Mouse (Mus musculus): ENCODE measurements around the gene Oas1h. TPM values are rescaled to one million over a fixed set of nuclear protein-coding genes. Genes with fewer than 3 reads are reported as not detected.
"Not testable (repeated sequence)": the region's sequence is repeated elsewhere in the genome, so short reads cannot be mapped to it uniquely, and the experiment has no call there.

The Oas1h gene
- polyA plus RNA-seq, 1 experiment from 2014 or later: not detected

- no peak for DNase-seq
- Histone ChIP-seq H3K4me2 (ENCODE audit: low read depth, low read length) (no peak overlapping the region), H3K4me1 (ENCODE audit: insufficient read depth) (no peaks in the 10 kb centered on the region), H3K9me3 (ENCODE audit: low read length) (no peaks in the 10 kb centered on the region), H3K9ac (replicated peaks) (no peak overlapping the region), H3K27ac (ENCODE audit: low read depth) (no peak overlapping the region), H3K36me3 (replicated peaks; ENCODE audit: insufficient read depth, low read length) (no peaks in the 10 kb centered on the region), H3K27me3 (ENCODE audit: insufficient read depth, low read length) (no peaks in the 10 kb centered on the region), H3K4me3 (ENCODE audit: low read depth, low read length) (no peak overlapping the region)
- TF ChIP-seq EP300 (IDR thresholded peaks at IDR 0.05; ENCODE audit: low read depth) (no peak), CTCF (IDR thresholded peaks at IDR 0.05; ENCODE audit: low read depth) (no peak)
- no peak for ATAC-seq
- WGBS (ENCODE audit: insufficient replicate concordance): 69% methylated on average over 2 of the region's 2 CpGs
Measured at GRCm38 (mm10) chr5:120892243-120892660, 31.0 kb downstream of the Oas1h start.

- H3K9me3 ChIP-seq (ENCODE audit: low read length); H3K9ac ChIP-seq (replicated peaks); H3K36me3 ChIP-seq (replicated peaks; ENCODE audit: insufficient read depth, low read length); ATAC-seq; H3K4me1 ChIP-seq (ENCODE audit: insufficient read depth); DNase-seq; H3K4me2 ChIP-seq (ENCODE audit: low read depth, low read length); H3K27ac ChIP-seq (ENCODE audit: low read depth); H3K4me3 ChIP-seq (ENCODE audit: low read depth, low read length); H3K27me3 ChIP-seq (ENCODE audit: insufficient read depth, low read length): not testable (repeated sequence)
- 85% methylated on average over 4 of the region's 4 CpGs for WGBS (ENCODE audit: insufficient replicate concordance)
Measured at GRCm38 (mm10) chr5:120893866-120894265, 32.6 kb downstream of the Oas1h start.

- not testable (repeated sequence) for H3K9ac ChIP-seq (replicated peaks); DNase-seq; ATAC-seq; H3K27ac ChIP-seq (ENCODE audit: low read depth); H3K36me3 ChIP-seq (replicated peaks; ENCODE audit: insufficient read depth, low read length); H3K9me3 ChIP-seq (ENCODE audit: low read length); H3K4me3 ChIP-seq (ENCODE audit: low read depth, low read length); H3K4me2 ChIP-seq (ENCODE audit: low read depth, low read length); H3K27me3 ChIP-seq (ENCODE audit: insufficient read depth, low read length); H3K4me1 ChIP-seq (ENCODE audit: insufficient read depth)
- WGBS (ENCODE audit: insufficient replicate concordance): 60% methylated on average over 2 of the region's 2 CpGs
Measured at GRCm38 (mm10) chr5:120894692-120895091, 33.5 kb downstream of the Oas1h start.

GRCm38 (mm10) chr5:120895231-120895900, 34.1 kb downstream of the Oas1h start:
- Histone ChIP-seq H3K27ac (ENCODE audit: low read depth) (no peak overlapping the region), H3K36me3 (replicated peaks; ENCODE audit: insufficient read depth, low read length) (no peaks in the 10 kb centered on the region), H3K4me1 (ENCODE audit: insufficient read depth) (no peaks in the 10 kb centered on the region), H3K9me3 (ENCODE audit: low read length) (no peaks in the 10 kb centered on the region), H3K4me2 (ENCODE audit: low read depth, low read length) (no peak overlapping the region), H3K4me3 (ENCODE audit: low read depth, low read length) (no peak overlapping the region), H3K9ac (replicated peaks) (no peak overlapping the region), H3K27me3 (ENCODE audit: insufficient read depth, low read length) (no peaks in the 10 kb centered on the region)
- DNase-seq (no peak), ATAC-seq (no peak)
- no peak for TF ChIP-seq EP300 (IDR thresholded peaks at IDR 0.05; ENCODE audit: low read depth)
- TF ChIP-seq CTCF (IDR thresholded peaks at IDR 0.05; ENCODE audit: low read depth): no peak
- WGBS (ENCODE audit: insufficient replicate concordance): 80% methylated on average over 11 of the region's 11 CpGs

GRCm38 (mm10) chr5:120898307-120898706, 37.1 kb downstream of the Oas1h start:
- Histone ChIP-seq H3K9ac (replicated peaks) (no peak overlapping the region), H3K27ac (ENCODE audit: low read depth) (no peak overlapping the region), H3K27me3 (ENCODE audit: insufficient read depth, low read length) (no peaks in the 10 kb centered on the region), H3K4me1 (ENCODE audit: insufficient read depth) (no peaks in the 10 kb centered on the region), H3K9me3 (ENCODE audit: low read length) (no peaks in the 10 kb centered on the region), H3K36me3 (replicated peaks; ENCODE audit: insufficient read depth, low read length) (no peaks in the 10 kb centered on the region), H3K4me3 (ENCODE audit: low read depth, low read length) (no peak overlapping the region), H3K4me2 (ENCODE audit: low read depth, low read length) (no peak overlapping the region)
- 82% methylated on average over 6 of the region's 6 CpGs for WGBS (ENCODE audit: insufficient replicate concordance)
- DNase-seq: no peak
- TF ChIP-seq CTCF (IDR thresholded peaks at IDR 0.05; ENCODE audit: low read depth): no peak
- no peak for TF ChIP-seq EP300 (IDR thresholded peaks at IDR 0.05; ENCODE audit: low read depth)
- ATAC-seq: no peak

- H3K4me3 ChIP-seq (ENCODE audit: low read depth, low read length): no peak overlapping the region
- no peaks in the 10 kb centered on the region for H3K9me3 ChIP-seq (ENCODE audit: low read length)
- no peaks in the 10 kb centered on the region for H3K4me1 ChIP-seq (ENCODE audit: insufficient read depth)
- H3K9ac ChIP-seq (replicated peaks): no peak overlapping the region
- DNase-seq (no peak), ATAC-seq (no peak)
- TF ChIP-seq EP300 (IDR thresholded peaks at IDR 0.05; ENCODE audit: low read depth) (no peak), CTCF (IDR thresholded peaks at IDR 0.05; ENCODE audit: low read depth) (no peak)
- no peak overlapping the region for H3K4me2 ChIP-seq (ENCODE audit: low read depth, low read length)
- H3K27ac ChIP-seq (ENCODE audit: low read depth): no peak overlapping the region
- H3K27me3 ChIP-seq (ENCODE audit: insufficient read depth, low read length): no peaks in the 10 kb centered on the region
- no peaks in the 10 kb centered on the region for H3K36me3 ChIP-seq (replicated peaks; ENCODE audit: insufficient read depth, low read length)
Measured at GRCm38 (mm10) chr5:120898726-120899125, 37.5 kb downstream of the Oas1h start.

GRCm38 (mm10) chr5:120900666-120901065, 39.4 kb downstream of the Oas1h start:
- Histone ChIP-seq H3K27ac (ENCODE audit: low read depth) (no peak overlapping the region), H3K9ac (replicated peaks) (no peak overlapping the region), H3K4me3 (ENCODE audit: low read depth, low read length) (no peak overlapping the region), H3K9me3 (ENCODE audit: low read length) (no peaks in the 10 kb centered on the region), H3K36me3 (replicated peaks; ENCODE audit: insufficient read depth, low read length) (no peaks in the 10 kb centered on the region), H3K4me2 (ENCODE audit: low read depth, low read length) (no peak overlapping the region), H3K27me3 (ENCODE audit: insufficient read depth, low read length) (no peaks in the 10 kb centered on the region), H3K4me1 (ENCODE audit: insufficient read depth) (no peaks in the 10 kb centered on the region)
- DNase-seq (no peak), ATAC-seq (no peak)
- no peak for TF ChIP-seq CTCF (IDR thresholded peaks at IDR 0.05; ENCODE audit: low read depth)
- no peak for TF ChIP-seq EP300 (IDR thresholded peaks at IDR 0.05; ENCODE audit: low read depth)
- WGBS (ENCODE audit: insufficient replicate concordance): 50% methylated on average over 1 of the region's 1 CpGs

All from liver, postnatal 0 days (tissue).